Mouse (Mus musculus): ENCODE measurements at regions not wholly inside any gene's neighbourhood (a gene's known extent, or its start where the extent isn't known, plus 50 kb on each side); places are given as distances from the start of the nearest gene placed in this dataset.
"Not testable (repeated sequence)": the region's sequence is repeated elsewhere in the genome, so short reads cannot be mapped to it uniquely, and the experiment has no call there.

- H3K4me3 ChIP-seq (ENCODE audit: low read depth, low read length); H3K4me2 ChIP-seq (ENCODE audit: low read depth, low read length); H3K27me3 ChIP-seq (ENCODE audit: control insufficient read depth, insufficient read depth, low read length); H3K4me1 ChIP-seq (ENCODE audit: control insufficient read depth, insufficient read depth, low read length); H3K27ac ChIP-seq (replicated peaks; ENCODE audit: low read depth, low read length); H3K9ac ChIP-seq (replicated peaks; ENCODE audit: low read length); DNase-seq (ENCODE audit: low spot score); ATAC-seq (replicated peaks; ENCODE audit: insufficient number of reproducible peaks, low FRiP score, low TSS enrichment, low read depth); H3K36me3 ChIP-seq (replicated peaks; ENCODE audit: control insufficient read depth, insufficient read depth, low read depth, low read length); H3K9me3 ChIP-seq (replicated peaks; ENCODE audit: control insufficient read depth, low read length): not testable (repeated sequence)
- 53% methylated on average over 3 of the region's 3 CpGs for WGBS
These were observed 828.1 kb downstream of the Gm10330 start for GRCm38 (mm10) chr12:22951956-22952355.

- WGBS = under 1% methylated on average over 45 of the region's 53 CpGs
- not testable (repeated sequence) for H3K27ac ChIP-seq (replicated peaks; ENCODE audit: low read depth, low read length); H3K36me3 ChIP-seq (replicated peaks; ENCODE audit: control insufficient read depth, insufficient read depth, low read depth, low read length); ATAC-seq (replicated peaks; ENCODE audit: insufficient number of reproducible peaks, low FRiP score, low TSS enrichment, low read depth); H3K9me3 ChIP-seq (replicated peaks; ENCODE audit: control insufficient read depth, low read length); H3K27me3 ChIP-seq (ENCODE audit: control insufficient read depth, insufficient read depth, low read length); H3K4me1 ChIP-seq (ENCODE audit: control insufficient read depth, insufficient read depth, low read length)
- peak overlapping the region; percentile 44 for H3K4me2 ChIP-seq (ENCODE audit: low read depth, low read length)
- peak; percentile 57 for DNase-seq (ENCODE audit: low spot score)
- peak overlapping the region; percentile 52 for H3K4me3 ChIP-seq (ENCODE audit: low read depth, low read length)
- H3K9ac ChIP-seq (replicated peaks; ENCODE audit: low read length) = peak overlapping the region; percentile 64
These were observed 873.9 kb downstream of the Gm10330 start for GRCm38 (mm10) chr12:22906156-22906555.

Measured in embryonic facial prominence, embryonic 11.5 days (tissue).